Mouse (Mus musculus) CH12.LX (cell line): Measurements from ENCODE around the gene Mroh2a.

Source experiments
- CHD1 ChIP-seq: IDR thresholded peaks from 2 replicates; pipeline ENCODE4 v1.6.1; 2012; ENCODE audit warnings: low read depth, low read length, improper control_type of control experiment, inconsistent platforms
- CTCF ChIP-seq, 2 experiments: IDR thresholded peaks in 1 of 2; conservative IDR thresholded peaks in 1 of 2; 2 replicates each; pipeline ENCODE4 v1.5.1; 2011 to 2012; ENCODE audit warnings: low read depth in 2 of 2, low read length in 2 of 2, improper control_type of control experiment in 1 of 2, inconsistent platforms in 1 of 2, mild to moderate bottlenecking in 1 of 2, moderate library complexity in 1 of 2
- E2F4 ChIP-seq: IDR thresholded peaks from 2 replicates; pipeline ENCODE4 v1.6.1; 2011; ENCODE audit warnings: low read depth, low read length, improper control_type of control experiment; ENCODE audit not compliant: insufficient replicate concordance
- ELF1 ChIP-seq: IDR thresholded peaks from 2 replicates; pipeline ENCODE4 v1.6.1; 2014; ENCODE audit warnings: low read depth, mild to moderate bottlenecking, inconsistent platforms, low read length, improper control_type of control experiment
- EP300 ChIP-seq: IDR thresholded peaks from 2 replicates; pipeline ENCODE4 v1.6.1; 2011; ENCODE audit warnings: low read length, improper control_type of control experiment
- MAZ ChIP-seq: IDR thresholded peaks from 2 replicates; pipeline ENCODE4 v1.6.1; 2012; ENCODE audit warnings: low read depth, mild to moderate bottlenecking, inconsistent platforms, low read length, improper control_type of control experiment, moderate library complexity
- MYC ChIP-seq: IDR thresholded peaks from 2 replicates; pipeline ENCODE4 v1.6.1; 2011; ENCODE audit warnings: low read depth, mild to moderate bottlenecking, improper control_type of control experiment, low read length
- PAX5 ChIP-seq: IDR thresholded peaks from 2 replicates; pipeline ENCODE4 v1.6.1; 2012; ENCODE audit warnings: low read length, inconsistent platforms, mixed read lengths
- POLR2A ChIP-seq: IDR thresholded peaks from 2 replicates; pipeline ENCODE4 v1.6.1; 2011; ENCODE audit warnings: low read depth, mild to moderate bottlenecking, improper control_type of control experiment, low read length
- RAD21 ChIP-seq: IDR thresholded peaks from 2 replicates; pipeline ENCODE4 v1.6.1; 2011; ENCODE audit warnings: low read depth, mild to moderate bottlenecking, low read length, improper control_type of control experiment, moderate library complexity

DNA sequence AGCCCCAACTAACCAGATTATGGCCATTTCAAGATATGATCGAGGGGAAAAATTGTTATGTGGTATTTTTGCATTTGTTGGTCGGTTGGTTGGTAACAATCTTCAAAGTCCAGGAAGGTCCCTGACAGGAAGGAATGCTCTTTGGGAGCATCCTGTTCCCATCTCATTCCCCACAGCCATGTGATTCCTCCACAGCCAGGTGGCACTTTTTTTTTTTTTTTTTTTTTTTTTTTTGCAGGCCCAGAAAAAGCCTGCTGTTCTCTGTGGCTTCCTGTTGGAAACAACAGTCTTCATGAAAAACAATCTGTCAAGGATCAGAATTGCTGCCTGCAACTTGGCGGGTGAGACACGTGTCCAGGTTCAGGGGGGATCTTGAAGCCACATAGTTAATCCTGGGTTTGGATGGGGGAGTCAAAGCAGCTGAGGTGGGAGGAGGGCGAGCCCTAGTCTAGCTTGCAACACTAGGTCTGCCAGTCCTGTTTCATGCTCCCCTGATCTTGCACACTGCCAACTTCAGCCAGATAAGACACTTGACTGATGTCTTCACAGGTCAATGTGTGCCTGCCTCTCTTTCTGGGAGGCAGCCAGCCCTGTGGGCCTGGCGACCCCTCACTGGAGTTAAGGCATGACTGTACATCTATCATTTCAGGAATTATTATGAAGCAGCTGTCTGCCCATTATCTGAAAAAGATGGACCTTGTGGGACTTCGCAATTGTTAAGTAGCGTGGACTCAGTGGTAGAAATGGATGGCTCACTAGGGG is 32.3 kb downstream of the Mroh2a start:
- TF ChIP-seq ELF1 (no peak), PAX5 (no peak), CHD1 (no peak), E2F4 (no peak), RAD21 (no peak), POLR2A (no peak), CTCF (conservative IDR thresholded peaks at IDR 0.05 in 1 of 2, IDR thresholded peaks at IDR 0.05 in 1 of 2; ENCODE audit: low read depth in 2 of 2, low read length in 2 of 2) (no peak), MYC (no peak), MAZ (no peak), EP300 (no peak)
